Mouse (Mus musculus) kidney, postnatal 0 days (tissue): ENCODE results near the gene Cacna1b. TPM values are rescaled to one million over a fixed set of nuclear protein-coding genes. Genes with fewer than 3 reads are reported as not detected.

Experiments used
- ATAC-seq: fragments of 200-750 bp; cut with Nextera tagmentation; replicated peaks from 2 replicates; pipeline ENCODE4 v1.8.0; 2017; ENCODE audit warnings: low read depth, moderate number of reproducible peaks, moderate TSS enrichment, moderate library complexity; ENCODE audit not compliant: low FRiP score
- DNase-seq: peaks from one replicate; pipeline ENCODE4 v3.0.0-alpha.2; 2016; ENCODE audit warnings: low spot score
- H3K27ac ChIP-seq: fragments of 300-500 bp; sonication (generic); 2 replicates; pipeline ENCODE4 v1.5.1; 2014; ENCODE audit warnings: mild to moderate bottlenecking
- H3K27me3 ChIP-seq: fragments of 300-500 bp; sonication (generic); 2 replicates; pipeline ENCODE4 v1.6.1; 2014; ENCODE audit warnings: low read length, mixed read lengths; ENCODE audit not compliant: insufficient read depth
- H3K36me3 ChIP-seq: fragments of 300-500 bp; sonication (generic); 2 replicates; pipeline ENCODE4 v1.6.1; 2014; ENCODE audit warnings: low read length, mixed read lengths; ENCODE audit not compliant: insufficient read depth
- H3K4me1 ChIP-seq: fragments of 300-500 bp; sonication (generic); replicated peaks from 2 replicates; pipeline ENCODE4 v1.6.1; 2014; ENCODE audit warnings: antibody characterized with exemption, low read length, mixed read lengths; ENCODE audit not compliant: insufficient read depth
- H3K4me2 ChIP-seq: fragments of 300-500 bp; sonication (generic); 2 replicates; pipeline ENCODE4 v1.6.1; 2014; ENCODE audit warnings: mild to moderate bottlenecking, low read length, moderate library complexity, mixed read lengths
- H3K4me3 ChIP-seq: fragments of 300-500 bp; sonication (generic); replicated peaks from 2 replicates; pipeline ENCODE4 v1.5.1; 2014; ENCODE audit warnings: low read depth, low read length
- H3K9ac ChIP-seq: fragments of 300-500 bp; sonication (generic); 2 replicates; pipeline ENCODE4 v1.6.1; 2014; ENCODE audit warnings: low read depth, low read length
- H3K9me3 ChIP-seq: fragments of 300-500 bp; sonication (generic); replicated peaks from 2 replicates; pipeline ENCODE4 v1.6.1; 2016; ENCODE audit warnings: low read length, inconsistent platforms, mixed read lengths
- CTCF ChIP-seq: IDR thresholded peaks from 2 replicates; pipeline ENCODE4 v1.5.1; 2016; ENCODE audit warnings: antibody characterized with exemption, low read depth, mild to moderate bottlenecking, moderate library complexity
- WGBS: fragments of 180-500 bp; shearing (Covaris S2); extraction: QIAGEN DNeasy Blood & Tissue Kit; methylation state at CpG from one replicate; pipeline ENCODE4 v1.1.7; 2014; 5-methylcytosine and 5-hydroxymethylcytosine counted together
- polyA plus RNA-seq: library from polyadenylated mRNA; unstranded; fragments of >200 nt; fragmentation: Nextera tagmentation; extraction: Ambion mirVana; gene quantifications from 2 replicates; pipeline ENCODE4 v1.2.1, GENCODE M21; 2015

Cacna1b gene
- polyA plus RNA-seq, 1 experiment from 2014 or later = 0.16 TPM

- Histone ChIP-seq H3K4me1 (no peaks in the 10 kb centered on the region), H3K9ac (no peak overlapping the region), H3K4me3 (no peak overlapping the region), H3K27ac (no peak overlapping the region), H3K4me2 (peak overlapping the region; percentile 23), H3K9me3 (no peaks in the 10 kb centered on the region), H3K27me3 (no peaks in the 10 kb centered on the region), H3K36me3 (no peaks in the 10 kb centered on the region)
- ATAC-seq (no peak), DNase-seq (no peak)
- TF ChIP-seq CTCF = no peak
- 32% methylated on average over 13 of the region's 13 CpGs for WGBS
These were observed 154.8 kb downstream of the Cacna1b start for GRCm38 (mm10) chr2:24607905-24608764.

GRCm38 (mm10) chr2:24606531-24606930 is 156.4 kb downstream of the Cacna1b start:
- Histone ChIP-seq H3K36me3 (no peaks in the 10 kb centered on the region), H3K9me3 (no peaks in the 10 kb centered on the region), H3K4me3 (no peak overlapping the region), H3K9ac (no peak overlapping the region), H3K4me2 (no peak overlapping the region), H3K4me1 (no peaks in the 10 kb centered on the region), H3K27me3 (no peaks in the 10 kb centered on the region), H3K27ac (no peak overlapping the region)
- DNase-seq (no peak), ATAC-seq (0 out of 2 replicates have a peak, but pooled peaks have one; percentile 27)
- TF ChIP-seq CTCF = no peak
- WGBS = 78% methylated on average over 15 of the region's 15 CpGs

- 61% methylated on average over 4 of the region's 4 CpGs for WGBS
- Histone ChIP-seq H3K9ac (no peak overlapping the region), H3K4me2 (no peak overlapping the region), H3K27ac (no peak overlapping the region), H3K9me3 (no peaks in the 10 kb centered on the region), H3K36me3 (no peaks in the 10 kb centered on the region), H3K27me3 (no peaks in the 10 kb centered on the region), H3K4me3 (no peak overlapping the region), H3K4me1 (no peaks in the 10 kb centered on the region)
- no peak for TF ChIP-seq CTCF
- ATAC-seq (no peak), DNase-seq (no peak)
These were observed 157.9 kb downstream of the Cacna1b start for GRCm38 (mm10) chr2:24605096-24605495.

DNA sequence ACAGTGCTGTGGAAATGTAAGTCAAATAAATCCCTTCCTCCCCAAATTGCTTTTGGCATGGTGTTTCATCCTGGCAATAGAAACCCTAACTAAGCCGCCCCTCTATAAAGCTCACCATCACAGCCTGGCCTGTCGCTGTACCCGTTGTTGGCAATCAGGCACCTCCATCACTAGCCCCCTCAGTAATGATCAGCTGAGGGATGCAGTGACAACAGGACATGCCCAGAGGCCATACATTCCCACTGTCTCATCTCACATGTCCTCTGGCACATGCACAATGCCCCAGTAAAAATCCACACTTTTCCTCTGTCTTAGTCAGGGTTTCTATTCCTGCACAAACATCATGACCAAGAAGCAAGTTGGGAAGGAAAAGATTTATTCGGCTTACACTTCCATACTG is 173.5 kb downstream of the Cacna1b start:
- H3K9me3 ChIP-seq = no peaks in the 10 kb centered on the region
- no peak for TF ChIP-seq CTCF
- no peak for DNase-seq
- ATAC-seq = no peak
- no peaks in the 10 kb centered on the region for H3K27me3 ChIP-seq
- H3K4me1 ChIP-seq = no peaks in the 10 kb centered on the region
- H3K4me3 ChIP-seq = no peak overlapping the region
- H3K36me3 ChIP-seq = no peaks in the 10 kb centered on the region
- no peak overlapping the region for H3K9ac ChIP-seq
- no peak overlapping the region for H3K27ac ChIP-seq
- 90% methylated on average over 4 of the region's 4 CpGs for WGBS
- no peak overlapping the region for H3K4me2 ChIP-seq

DNA sequence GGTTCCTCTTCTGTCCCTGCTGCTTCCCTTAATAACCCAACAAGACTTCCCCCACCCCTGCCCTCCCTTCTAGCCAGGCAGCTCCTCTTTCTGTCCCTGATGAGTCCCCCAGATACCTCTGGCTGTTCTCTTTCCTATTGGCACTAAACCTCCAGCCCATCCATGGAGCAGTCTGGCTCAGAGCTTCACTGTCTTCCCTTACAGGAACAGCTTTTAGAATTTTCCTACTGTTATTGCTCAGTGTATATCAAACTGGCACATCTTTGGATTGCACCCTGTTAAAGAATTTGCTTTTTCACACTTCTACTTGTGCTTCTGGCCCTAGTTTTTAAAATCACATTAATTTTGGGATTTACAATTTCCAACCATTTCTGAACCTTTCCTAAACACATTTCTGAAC is 175.0 kb downstream of the Cacna1b start:
- no peak for ATAC-seq
- no peaks in the 10 kb centered on the region for H3K36me3 ChIP-seq
- TF ChIP-seq CTCF = no peak
- H3K9me3 ChIP-seq = no peaks in the 10 kb centered on the region
- DNase-seq = no peak
- H3K9ac ChIP-seq = no peak overlapping the region
- H3K27me3 ChIP-seq = no peaks in the 10 kb centered on the region
- no peak overlapping the region for H3K27ac ChIP-seq
- H3K4me2 ChIP-seq = no peak overlapping the region
- no peaks in the 10 kb centered on the region for H3K4me1 ChIP-seq
- no peak overlapping the region for H3K4me3 ChIP-seq

GRCm38 (mm10) chr2:24574616-24575015 is 188.3 kb downstream of the Cacna1b start:
- peak; percentile 74 for TF ChIP-seq CTCF
- no peak overlapping the region for H3K4me3 ChIP-seq
- DNase-seq (peak; percentile 69), ATAC-seq (no peak)
- H3K9me3 ChIP-seq = no peaks in the 10 kb centered on the region
- H3K9ac ChIP-seq = no peak overlapping the region
- H3K36me3 ChIP-seq = no peaks in the 10 kb centered on the region
- H3K4me2 ChIP-seq = no peak overlapping the region
- no peaks in the 10 kb centered on the region; the same call in 1 of the 2 replicates for H3K27me3 ChIP-seq
- 21% methylated on average over 3 of the region's 3 CpGs for WGBS
- no peaks in the 10 kb centered on the region for H3K4me1 ChIP-seq
- no peak overlapping the region for H3K27ac ChIP-seq
